Mouse (Mus musculus) midbrain, embryonic 10.5 days (tissue): ENCODE measurements around the gene Rrp36. TPM values are rescaled to one million over a fixed set of nuclear protein-coding genes. Genes with fewer than 3 reads are reported as not detected.

Experiments used
- DNase-seq: peaks from one replicate; pipeline ENCODE4 v3.0.0-alpha.2; 2017; ENCODE audit warnings: low spot score
- H3K27ac ChIP-seq: fragments of 300-500 bp; sonication (generic); replicated peaks from 2 replicates; pipeline ENCODE4 v1.5.1; 2016; ENCODE audit warnings: mild to moderate bottlenecking
- H3K27me3 ChIP-seq: fragments of 300-500 bp; sonication (generic); 2 replicates; pipeline ENCODE4 v1.6.1; 2016; ENCODE audit warnings: low read depth, mild to moderate bottlenecking; ENCODE audit not compliant: poor library complexity, severe bottlenecking
- H3K36me3 ChIP-seq: fragments of 300-500 bp; sonication (generic); 2 replicates; pipeline ENCODE4 v1.6.1; 2016; ENCODE audit warnings: mild to moderate bottlenecking, moderate library complexity
- H3K4me1 ChIP-seq: fragments of 300-500 bp; sonication (generic); 2 replicates; pipeline ENCODE4 v1.6.1; 2016
- H3K4me3 ChIP-seq: fragments of 300-500 bp; sonication (generic); 2 replicates; pipeline ENCODE4 v1.5.1; 2016; ENCODE audit warnings: mild to moderate bottlenecking, moderate library complexity
- H3K9me3 ChIP-seq: fragments of 300-500 bp; sonication (generic); replicated peaks from 2 replicates; pipeline ENCODE4 v1.6.1; 2016; ENCODE audit warnings: mild to moderate bottlenecking
- WGBS: fragments of 180-500 bp; shearing (Covaris S2); methylation state at CpG from one replicate; pipeline ENCODE4 v1.1.7; 2016; 5-methylcytosine and 5-hydroxymethylcytosine counted together
- polyA plus RNA-seq: library from polyadenylated mRNA; unstranded; fragments of >200 nt; fragmentation: Nextera tagmentation; extraction: Ambion mirVana; gene quantifications from 2 replicates; pipeline ENCODE4 v1.2.1, GENCODE M21; 2016

Gene Rrp36
- 69.4 and 69.6 TPM in 2 replicates for polyA plus RNA-seq

DNA sequence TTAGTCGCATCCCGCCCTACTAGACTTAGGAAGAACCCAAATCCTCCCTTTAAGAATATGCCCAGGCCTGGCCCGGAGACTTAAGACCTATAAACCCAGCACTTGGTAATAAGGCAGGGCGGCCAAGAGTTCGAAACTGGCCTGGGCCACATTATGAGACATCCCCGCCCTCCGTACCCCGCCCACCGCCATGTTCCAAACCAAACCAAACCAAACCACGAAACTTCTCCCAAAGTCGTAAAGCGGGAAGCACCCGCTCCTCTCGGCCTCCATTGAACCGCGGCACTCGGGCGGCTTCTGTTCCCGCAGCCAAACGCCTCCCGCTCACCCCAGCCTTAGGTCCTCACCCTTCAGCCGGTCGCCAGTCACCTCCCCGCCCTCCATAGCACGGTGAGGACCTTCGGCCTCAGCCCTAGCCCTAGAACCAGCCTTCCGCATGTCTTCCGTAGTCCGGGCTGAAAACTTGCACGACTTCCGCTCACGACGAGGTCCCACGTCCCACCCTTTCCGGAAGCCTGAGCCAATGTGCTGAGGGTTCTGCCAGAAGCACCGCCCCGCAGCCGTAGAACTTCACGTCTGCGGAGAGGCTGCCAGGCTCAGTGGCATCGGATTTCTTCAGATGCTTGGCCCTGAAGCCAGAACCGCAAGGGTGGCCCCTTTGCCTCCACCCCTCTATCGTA is at the start of gene Rrp36:
Gene Rrp36 (minus strand): TSS at position 503 of the 680 bp plus-strand sequence.
- peak within 1 kb of the TSS; percentile 85 for H3K27ac ChIP-seq
- peak within 1 kb of the TSS; percentile 91 for H3K4me3 ChIP-seq
- DNase-seq, result peak; percentile 92
- WGBS, result 1% methylated on average over 43 of the region's 43 CpGs
- H3K4me1 ChIP-seq, result peaks cover 36% of the 10 kb centered on the region
- peaks cover 81% of the 10 kb centered on the region for H3K36me3 ChIP-seq
- H3K27me3 ChIP-seq, result no peaks in the 10 kb centered on the region
- H3K9me3 ChIP-seq, result no peaks in the 10 kb centered on the region

- no peak overlapping the region for H3K4me3 ChIP-seq
- 90% methylated on average over 7 of the region's 7 CpGs for WGBS
- H3K4me1 ChIP-seq, result peaks cover 5% of the 10 kb centered on the region; the same call in 1 of the 2 replicates
- DNase-seq, result no peak
- H3K27ac ChIP-seq, result no peak overlapping the region
- H3K27me3 ChIP-seq, result no peaks in the 10 kb centered on the region
- peaks cover 75% of the 10 kb centered on the region for H3K36me3 ChIP-seq
- no peaks in the 10 kb centered on the region for H3K9me3 ChIP-seq
Observed at GRCm38 (mm10) chr17:46721077-46721476, 46.9 kb upstream of the Rrp36 start.

DNA sequence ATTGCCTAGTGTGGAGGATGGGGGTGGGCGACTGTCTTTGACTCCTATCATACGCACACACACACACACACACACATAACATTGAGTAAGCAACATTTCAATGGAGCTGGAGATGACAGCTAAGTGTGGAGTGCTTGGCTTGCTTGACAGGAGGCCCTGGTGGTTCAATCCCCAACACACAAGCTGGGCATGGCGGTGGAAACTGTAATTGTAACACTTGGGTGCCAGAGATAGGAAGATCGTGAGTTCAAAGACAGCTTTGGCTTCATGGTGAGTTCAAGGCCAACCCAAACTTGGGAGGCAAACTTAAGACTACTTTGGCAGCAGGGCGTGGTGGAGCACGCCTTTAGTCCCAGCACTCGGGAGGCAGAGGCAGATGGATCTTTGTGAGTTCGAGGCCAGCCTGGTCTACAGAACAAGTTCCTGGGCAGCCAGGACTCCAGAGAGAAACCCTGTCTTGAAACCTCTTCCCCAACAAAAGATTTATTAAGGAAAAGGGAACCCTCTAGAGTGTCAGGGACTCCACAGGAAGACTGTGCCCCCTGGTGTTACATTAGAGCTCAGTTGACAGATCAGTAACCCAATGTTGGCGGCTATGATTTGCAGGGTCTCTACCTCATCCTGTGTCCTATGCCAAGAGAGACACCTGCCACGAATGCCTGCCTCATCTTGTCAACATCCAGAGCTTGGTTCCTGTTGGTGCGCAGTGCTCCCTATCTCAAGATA is 40.8 kb upstream of the Rrp36 start:
- DNase-seq, result no peak
- Histone ChIP-seq H3K4me1 (peaks cover 31% of the 10 kb centered on the region), H3K36me3 (peaks cover 52% of the 10 kb centered on the region), H3K9me3 (no peaks in the 10 kb centered on the region), H3K27ac (no peak overlapping the region), H3K27me3 (no peaks in the 10 kb centered on the region), H3K4me3 (no peak overlapping the region)
- 94% methylated on average over 11 of the region's 11 CpGs for WGBS

DNA sequence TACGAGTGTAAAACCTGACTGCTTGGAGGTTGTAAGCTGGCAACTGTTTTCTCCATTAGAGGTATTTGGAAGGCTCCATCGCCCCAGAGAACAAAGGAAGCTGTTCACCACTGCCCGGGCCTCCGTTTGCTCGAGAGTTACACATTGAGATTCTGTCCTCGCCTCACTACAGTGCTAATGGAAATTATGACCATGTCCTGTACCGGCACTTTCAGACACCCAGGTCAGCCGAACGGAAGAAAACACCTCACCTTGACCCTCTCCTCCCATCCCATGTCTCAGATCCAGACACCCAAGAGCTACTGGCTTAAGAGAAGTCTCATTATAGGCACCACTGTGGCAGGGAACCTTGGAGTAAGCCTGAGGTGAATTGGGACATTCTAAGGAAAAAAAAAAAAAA is 39.7 kb upstream of the Rrp36 start:
- Histone ChIP-seq H3K27ac (no peak overlapping the region), H3K4me3 (no peak overlapping the region), H3K27me3 (no peaks in the 10 kb centered on the region), H3K36me3 (peaks cover 48% of the 10 kb centered on the region), H3K9me3 (no peaks in the 10 kb centered on the region), H3K4me1 (peaks cover 31% of the 10 kb centered on the region)
- 91% methylated on average over 9 of the region's 9 CpGs for WGBS
- no peak for DNase-seq

- peaks cover 31% of the 10 kb centered on the region for H3K4me1 ChIP-seq
- no peaks in the 10 kb centered on the region for H3K9me3 ChIP-seq
- WGBS, result 78% methylated on average over 7 of the region's 7 CpGs
- no peak for DNase-seq
- no peak overlapping the region; the same call in 1 of the 2 replicates for H3K27ac ChIP-seq
- H3K36me3 ChIP-seq, result peaks cover 45% of the 10 kb centered on the region
- peak overlapping the region; percentile 99 for H3K4me3 ChIP-seq
- H3K27me3 ChIP-seq, result no peaks in the 10 kb centered on the region
Observed at GRCm38 (mm10) chr17:46712442-46712841, 38.3 kb upstream of the Rrp36 start.

DNA sequence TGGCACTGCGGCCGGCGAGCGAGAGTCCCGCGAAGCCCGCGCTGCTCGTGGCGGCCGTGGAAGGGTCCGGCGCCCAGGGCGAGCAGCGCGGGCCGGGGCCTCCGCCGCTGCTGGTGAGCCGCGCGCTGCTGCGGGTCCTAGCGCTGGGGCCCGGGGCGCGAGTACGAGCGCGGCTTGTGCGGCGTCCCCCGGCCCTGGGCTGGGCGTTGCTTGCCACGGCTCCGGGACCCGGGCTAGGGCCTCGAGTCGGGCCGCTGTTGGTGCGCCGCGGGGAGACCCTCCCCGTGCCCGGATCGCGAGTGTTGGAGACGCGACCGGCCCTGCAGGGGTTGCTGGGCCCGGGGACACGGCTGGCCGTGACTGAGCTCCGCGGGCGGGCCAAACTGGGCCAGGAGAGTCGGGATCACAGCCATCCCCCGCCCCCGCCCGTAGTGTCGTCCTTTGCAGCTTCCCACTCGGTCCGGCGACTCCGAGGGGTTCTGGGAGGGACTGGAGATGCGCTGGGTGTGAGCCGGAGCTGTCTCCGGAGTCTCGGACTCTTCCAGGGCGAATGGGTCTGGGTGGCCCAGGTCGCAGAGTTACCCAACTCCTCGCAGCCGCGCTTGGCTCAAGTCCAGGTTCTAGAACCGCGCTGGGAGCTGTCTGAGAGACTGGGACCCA is 37.6 kb upstream of the Rrp36 start:
- peak overlapping the region; percentile 84 for H3K27ac ChIP-seq
- no peak for DNase-seq

DNA sequence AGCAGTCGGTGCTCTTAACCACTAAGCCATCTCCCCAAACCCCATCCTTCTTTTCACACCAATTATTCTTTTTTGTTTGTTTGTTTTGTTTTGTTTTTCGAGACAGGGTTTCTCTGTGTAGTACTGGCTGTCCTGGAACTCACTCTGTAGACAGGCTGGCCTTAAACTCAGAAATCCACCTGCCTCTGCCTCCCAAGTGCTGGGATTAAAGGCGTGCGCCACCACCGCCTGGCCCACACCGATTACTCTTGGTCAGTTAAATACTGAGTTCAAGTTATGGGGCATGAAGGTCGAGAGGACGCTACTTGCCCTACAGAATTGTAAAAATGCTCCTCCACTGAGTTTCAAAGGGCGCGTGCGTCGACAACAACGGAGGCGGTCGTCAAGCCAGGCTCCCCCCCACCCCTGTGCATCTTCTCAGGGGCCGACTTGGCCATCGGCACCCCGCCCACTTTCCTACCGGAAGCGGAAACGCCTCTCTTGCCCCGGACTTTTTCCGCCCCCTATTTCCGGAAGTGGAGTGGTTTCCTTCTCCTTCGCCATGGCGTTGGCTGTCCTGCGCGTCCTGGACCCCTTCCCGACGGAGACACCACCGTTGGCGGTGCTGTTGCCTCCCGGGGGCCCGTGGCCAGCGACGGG is 36.9 kb upstream of the Rrp36 start, which contains the start of gene Pex6:
Gene Pex6 (plus strand): TSS at position 505 of the 639 bp plus-strand sequence.
- H3K27ac ChIP-seq, result peak within 1 kb of the TSS; percentile 84
- 9% methylated on average over 36 of the region's 36 CpGs for WGBS
- H3K4me1 ChIP-seq, result peaks cover 38% of the 10 kb centered on the region
- no peaks in the 10 kb centered on the region for H3K9me3 ChIP-seq
- H3K4me3 ChIP-seq, result peak within 1 kb of the TSS; percentile 99
- H3K36me3 ChIP-seq, result peaks cover 32% of the 10 kb centered on the region
- DNase-seq, result peak; percentile 94
- no peaks in the 10 kb centered on the region for H3K27me3 ChIP-seq

More for the DNA sequence above, 37.6 kb upstream of the Rrp36 start:
- Histone ChIP-seq H3K4me3 (peak overlapping the region; percentile 99), H3K9me3 (no peaks in the 10 kb centered on the region), H3K4me1 (peaks cover 32% of the 10 kb centered on the region), H3K36me3 (peaks cover 38% of the 10 kb centered on the region), H3K27me3 (no peaks in the 10 kb centered on the region)
- under 1% methylated on average over 76 of the region's 76 CpGs for WGBS

DNA sequence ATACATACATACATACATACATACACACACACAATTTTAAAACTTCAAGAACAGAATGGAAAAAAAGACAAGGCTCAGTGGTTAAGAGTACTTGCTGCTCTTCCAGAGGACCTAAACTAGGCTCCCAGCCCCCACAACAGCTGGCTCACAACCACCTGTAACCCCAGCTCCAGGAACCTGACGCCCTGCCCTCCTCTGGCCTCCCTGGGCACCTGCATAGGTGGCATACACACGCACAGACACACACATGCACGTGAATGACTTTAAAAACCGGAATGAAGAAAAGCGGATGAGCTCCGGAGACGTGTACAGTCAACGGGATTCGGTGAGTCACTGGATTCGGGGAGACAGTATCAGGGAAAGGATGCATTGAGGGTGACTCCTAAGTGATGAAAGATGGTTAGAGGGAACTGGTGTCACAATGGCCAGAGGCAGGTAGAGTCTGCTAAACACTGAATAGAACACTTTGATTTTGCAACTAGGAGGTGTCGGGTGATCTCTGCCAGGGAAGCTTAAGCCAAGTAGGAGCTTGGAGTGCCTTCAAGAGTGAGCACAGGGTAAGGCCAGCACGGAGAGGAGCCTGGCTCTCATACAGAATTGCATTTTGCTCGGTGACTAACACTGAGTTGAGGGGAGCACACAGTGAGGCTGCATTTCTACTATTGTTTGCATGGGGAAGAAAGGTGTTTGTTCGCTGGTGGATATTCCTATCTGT is 32.4 kb upstream of the Rrp36 start:
- no peak overlapping the region for H3K27ac ChIP-seq
- no peaks in the 10 kb centered on the region for H3K27me3 ChIP-seq
- H3K4me1 ChIP-seq, result peaks cover 55% of the 10 kb centered on the region
- H3K4me3 ChIP-seq, result peak overlapping the region; percentile 9; the same call in 1 of the 2 replicates
- DNase-seq, result no peak
- WGBS, result 90% methylated on average over 14 of the region's 14 CpGs
- H3K9me3 ChIP-seq, result no peaks in the 10 kb centered on the region
- peaks cover 8% of the 10 kb centered on the region for H3K36me3 ChIP-seq

- DNase-seq, result peak; percentile 97
- WGBS, result 2% methylated on average over 48 of the region's 48 CpGs
- H3K27ac ChIP-seq, result peak within 1 kb of the TSS; percentile 92
- peak within 1 kb of the TSS; percentile 94 for H3K4me3 ChIP-seq
- H3K4me1 ChIP-seq, result peaks cover 51% of the 10 kb centered on the region
- no peaks in the 10 kb centered on the region for H3K9me3 ChIP-seq
- no peaks in the 10 kb centered on the region for H3K27me3 ChIP-seq
- H3K36me3 ChIP-seq, result peaks cover 22% of the 10 kb centered on the region
Observed at GRCm38 (mm10) chr17:46704887-46705835, 31.0 kb upstream of the Rrp36 start, which contains the start of gene Ppp2r5d. Gene Ppp2r5d (minus strand): TSS chr17:46705111.

- peaks cover 51% of the 10 kb centered on the region for H3K4me1 ChIP-seq
- 5% methylated on average over 40 of the region's 41 CpGs for WGBS
- H3K4me3 ChIP-seq, result peak overlapping the region; percentile 94
- H3K27me3 ChIP-seq, result no peaks in the 10 kb centered on the region
- no peak for DNase-seq
- H3K36me3 ChIP-seq, result peaks cover 31% of the 10 kb centered on the region
- no peaks in the 10 kb centered on the region for H3K9me3 ChIP-seq
- H3K27ac ChIP-seq, result peak overlapping the region; percentile 92
Observed at GRCm38 (mm10) chr17:46703971-46704886, 30.1 kb upstream of the Rrp36 start.
